Mouse (Mus musculus) liver, embryonic 12.5 days (tissue): ENCODE data around the gene Jak1. TPM values are rescaled to one million over a fixed set of nuclear protein-coding genes. Genes with fewer than 3 reads are reported as not detected.

Experiments
- ATAC-seq: fragments of 200-750 bp; cut with Nextera tagmentation; 2 replicates; pipeline ENCODE4 v1.8.0; 2017; ENCODE audit warnings: moderate number of reproducible peaks, mild to moderate bottlenecking, moderate library complexity
- H3K27ac ChIP-seq: fragments of 300-500 bp; sonication (generic); 2 replicates; pipeline ENCODE4 v1.5.1; 2016; ENCODE audit warnings: mild to moderate bottlenecking
- H3K27me3 ChIP-seq: fragments of 300-500 bp; sonication (generic); replicated peaks from 2 replicates; pipeline ENCODE4 v1.6.1; 2016; ENCODE audit warnings: mild to moderate bottlenecking, moderate library complexity
- H3K36me3 ChIP-seq: fragments of 300-500 bp; sonication (generic); 2 replicates; pipeline ENCODE4 v1.6.1; 2016; ENCODE audit warnings: mild to moderate bottlenecking, moderate library complexity
- H3K4me1 ChIP-seq: fragments of 300-500 bp; sonication (generic); 2 replicates; pipeline ENCODE4 v1.6.1; 2016
- H3K4me2 ChIP-seq: fragments of 300-500 bp; sonication (generic); 2 replicates; pipeline ENCODE4 v1.6.1; 2016; ENCODE audit warnings: mild to moderate bottlenecking, moderate library complexity
- H3K4me3 ChIP-seq: fragments of 300-500 bp; sonication (generic); 2 replicates; pipeline ENCODE4 v1.5.1; 2016; ENCODE audit warnings: mild to moderate bottlenecking, moderate library complexity
- H3K9ac ChIP-seq: fragments of 300-500 bp; sonication (generic); 2 replicates; pipeline ENCODE4 v1.6.1; 2016; ENCODE audit warnings: mild to moderate bottlenecking, moderate library complexity
- H3K9me3 ChIP-seq: fragments of 300-500 bp; sonication (generic); replicated peaks from 2 replicates; pipeline ENCODE4 v1.6.1; 2016; ENCODE audit warnings: mild to moderate bottlenecking, moderate library complexity
- WGBS: fragments of 180-500 bp; shearing (Covaris S2); methylation state at CpG from one replicate; pipeline ENCODE4 v1.1.7; 2016; ENCODE audit not compliant: insufficient replicate concordance; 5-methylcytosine and 5-hydroxymethylcytosine counted together
- polyA plus RNA-seq: library from polyadenylated mRNA; unstranded; fragments of >200 nt; fragmentation: Nextera tagmentation; extraction: Ambion mirVana; gene quantifications from 2 replicates; pipeline ENCODE4 v1.2.1, GENCODE M21; 2016

Jak1 gene
- polyA plus RNA-seq, 1 experiment from 2014 or later, result 59.7 TPM

- Histone ChIP-seq H3K27ac (peak overlapping the region; percentile 79; the same call in 1 of the 2 replicates), H3K9ac (no peak overlapping the region), H3K4me3 (peak overlapping the region; percentile 59), H3K27me3 (peaks cover 33% of the 10 kb centered on the region), H3K36me3 (no peaks in the 10 kb centered on the region), H3K4me1 (peaks cover 29% of the 10 kb centered on the region), H3K4me2 (peak overlapping the region; percentile 91), H3K9me3 (no peaks in the 10 kb centered on the region)
- WGBS, result 48% methylated on average over 9 of the region's 9 CpGs
- ATAC-seq, result no peak
Observed at GRCm38 (mm10) chr4:101293661-101294060, 28.6 kb upstream of the Jak1 start.

GRCm38 (mm10) chr4:101292736-101293541 lies 27.9 kb upstream of the Jak1 start:
- peaks cover 33% of the 10 kb centered on the region for H3K27me3 ChIP-seq
- no peaks in the 10 kb centered on the region for H3K9me3 ChIP-seq
- peak; percentile 60 for ATAC-seq
- H3K27ac ChIP-seq, result peak overlapping the region; percentile 79
- under 1% methylated on average over 49 of the region's 49 CpGs for WGBS
- peak overlapping the region; percentile 59 for H3K4me3 ChIP-seq
- H3K9ac ChIP-seq, result peak overlapping the region; percentile 70
- H3K36me3 ChIP-seq, result no peaks in the 10 kb centered on the region
- peak overlapping the region; percentile 91 for H3K4me2 ChIP-seq
- peaks cover 29% of the 10 kb centered on the region for H3K4me1 ChIP-seq

GRCm38 (mm10) chr4:101292028-101292735 lies 27.1 kb upstream of the Jak1 start:
- Histone ChIP-seq H3K36me3 (no peaks in the 10 kb centered on the region), H3K9ac (peak overlapping the region; percentile 70), H3K27ac (peak overlapping the region; percentile 79), H3K27me3 (peaks cover 33% of the 10 kb centered on the region), H3K4me3 (peak overlapping the region; percentile 59), H3K4me1 (peaks cover 29% of the 10 kb centered on the region), H3K9me3 (no peaks in the 10 kb centered on the region), H3K4me2 (peak overlapping the region; percentile 91)
- WGBS, result 3% methylated on average over 41 of the region's 41 CpGs
- ATAC-seq, result peak; percentile 67

- Histone ChIP-seq H3K4me1 (peaks cover 32% of the 10 kb centered on the region), H3K4me2 (no peak overlapping the region), H3K9me3 (no peaks in the 10 kb centered on the region), H3K4me3 (no peak overlapping the region), H3K27ac (no peak overlapping the region), H3K27me3 (peaks cover 13% of the 10 kb centered on the region), H3K9ac (no peak overlapping the region), H3K36me3 (no peaks in the 10 kb centered on the region)
- WGBS, result 80% methylated on average over 11 of the region's 11 CpGs
- no peak for ATAC-seq
Observed at GRCm38 (mm10) chr4:101288292-101288691, 23.2 kb upstream of the Jak1 start.

GRCm38 (mm10) chr4:101286562-101286961 lies 21.5 kb upstream of the Jak1 start:
- Histone ChIP-seq H3K4me3 (no peak overlapping the region), H3K4me1 (peaks cover 16% of the 10 kb centered on the region), H3K36me3 (no peaks in the 10 kb centered on the region), H3K27ac (no peak overlapping the region), H3K27me3 (no peaks in the 10 kb centered on the region; the same call in 1 of the 2 replicates), H3K9me3 (no peaks in the 10 kb centered on the region), H3K4me2 (no peak overlapping the region), H3K9ac (no peak overlapping the region)
- ATAC-seq, result no peak
- 77% methylated on average over 6 of the region's 6 CpGs for WGBS

GRCm38 (mm10) chr4:101285906-101286432 lies 20.9 kb upstream of the Jak1 start:
- H3K4me3 ChIP-seq, result no peak overlapping the region
- H3K36me3 ChIP-seq, result no peaks in the 10 kb centered on the region
- peaks cover 13% of the 10 kb centered on the region for H3K4me1 ChIP-seq
- no peaks in the 10 kb centered on the region for H3K9me3 ChIP-seq
- no peak overlapping the region for H3K9ac ChIP-seq
- no peak overlapping the region for H3K4me2 ChIP-seq
- no peak overlapping the region for H3K27ac ChIP-seq
- no peak for ATAC-seq
- 58% methylated on average over 2 of the region's 2 CpGs for WGBS
- no peaks in the 10 kb centered on the region; the same call in 1 of the 2 replicates for H3K27me3 ChIP-seq

- Histone ChIP-seq H3K4me2 (no peak overlapping the region), H3K4me3 (no peak overlapping the region), H3K27me3 (no peaks in the 10 kb centered on the region; the same call in 1 of the 2 replicates), H3K36me3 (no peaks in the 10 kb centered on the region), H3K27ac (no peak overlapping the region), H3K9ac (no peak overlapping the region), H3K4me1 (peaks cover 6% of the 10 kb centered on the region), H3K9me3 (no peaks in the 10 kb centered on the region)
- ATAC-seq, result no peak
- 28% methylated on average over 4 of the region's 4 CpGs for WGBS
Observed at GRCm38 (mm10) chr4:101283938-101284337, 18.9 kb upstream of the Jak1 start.

- no peaks in the 10 kb centered on the region for H3K9me3 ChIP-seq
- ATAC-seq, result no peak
- H3K4me1 ChIP-seq, result peaks cover 6% of the 10 kb centered on the region
- H3K27ac ChIP-seq, result no peak overlapping the region
- H3K9ac ChIP-seq, result no peak overlapping the region
- H3K4me2 ChIP-seq, result no peak overlapping the region
- no peaks in the 10 kb centered on the region for H3K36me3 ChIP-seq
- H3K27me3 ChIP-seq, result no peaks in the 10 kb centered on the region; the same call in 1 of the 2 replicates
- H3K4me3 ChIP-seq, result no peak overlapping the region
- WGBS, result 51% methylated on average over 1 of the region's 1 CpGs
Observed at GRCm38 (mm10) chr4:101282237-101282636, 17.2 kb upstream of the Jak1 start.

GRCm38 (mm10) chr4:101280119-101280518 lies 15.0 kb upstream of the Jak1 start:
- no peaks in the 10 kb centered on the region for H3K9me3 ChIP-seq
- no peak overlapping the region for H3K27ac ChIP-seq
- H3K36me3 ChIP-seq, result no peaks in the 10 kb centered on the region
- ATAC-seq, result no peak
- WGBS, result 62% methylated on average over 2 of the region's 2 CpGs
- no peak overlapping the region for H3K4me2 ChIP-seq
- H3K27me3 ChIP-seq, result no peaks in the 10 kb centered on the region; the same call in 1 of the 2 replicates
- no peak overlapping the region for H3K4me3 ChIP-seq
- H3K9ac ChIP-seq, result no peak overlapping the region
- peaks cover 6% of the 10 kb centered on the region for H3K4me1 ChIP-seq

- no peak for ATAC-seq
Observed at GRCm38 (mm10) chr4:101276456-101277070, 11.5 kb upstream of the Jak1 start.

GRCm38 (mm10) chr4:101275881-101276280 lies 10.8 kb upstream of the Jak1 start:
- Histone ChIP-seq H3K4me2 (no peak overlapping the region), H3K4me1 (no peaks in the 10 kb centered on the region), H3K9me3 (no peaks in the 10 kb centered on the region), H3K9ac (no peak overlapping the region), H3K4me3 (no peak overlapping the region), H3K36me3 (no peaks in the 10 kb centered on the region), H3K27me3 (no peaks in the 10 kb centered on the region), H3K27ac (no peak overlapping the region)
- WGBS, result 84% methylated on average over 3 of the region's 3 CpGs
- ATAC-seq, result no peak

More at GRCm38 (mm10) chr4:101276456-101277070, 11.5 kb upstream of the Jak1 start:
- WGBS, result 75% methylated on average over 6 of the region's 6 CpGs
- Histone ChIP-seq H3K9ac (no peak overlapping the region), H3K27me3 (no peaks in the 10 kb centered on the region), H3K27ac (no peak overlapping the region), H3K4me2 (no peak overlapping the region), H3K36me3 (no peaks in the 10 kb centered on the region), H3K9me3 (no peaks in the 10 kb centered on the region), H3K4me1 (no peaks in the 10 kb centered on the region), H3K4me3 (no peak overlapping the region)
